Mouse (Mus musculus): ENCODE data around the gene Cacna1c.

Cacna1c gene

DNA sequence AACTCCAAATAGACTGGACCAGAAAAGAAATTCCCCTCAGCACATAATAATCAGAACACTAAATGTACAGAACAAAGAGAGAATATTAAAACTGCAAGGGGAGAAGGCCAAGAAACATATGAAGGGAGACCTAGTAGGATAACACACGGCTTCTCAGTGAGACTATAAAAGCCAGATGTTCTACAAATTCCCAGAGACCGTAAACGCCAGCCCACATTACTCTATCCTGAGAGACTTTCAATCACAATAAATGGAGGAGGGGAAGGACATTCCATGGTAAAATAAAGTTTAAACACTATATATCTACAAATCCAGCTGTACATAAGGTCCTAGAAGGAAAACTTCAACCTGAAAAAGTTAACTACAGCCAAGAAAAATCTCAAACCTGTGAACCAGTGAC, 185.3 kb downstream of the Cacna1c start:
- Histone ChIP-seq H3K4me1 (replicated peaks; ENCODE audit: low read depth, low read length) (no peaks in the 10 kb centered on the region), H3K9me3 (ENCODE audit: low read length) (no peaks in the 10 kb centered on the region), H3K4me3 (replicated peaks; ENCODE audit: low read length) (no peak overlapping the region), H3K36me3 (ENCODE audit: insufficient read depth, low read length) (no peaks in the 10 kb centered on the region), H3K27me3 (ENCODE audit: insufficient read depth, low read length) (no peaks in the 10 kb centered on the region)
- TF ChIP-seq CTCF (conservative IDR thresholded peaks at IDR 0.05; ENCODE audit: low read length): no peak
- TF ChIP-seq POU5F1 (IDR thresholded peaks at IDR 0.05; ENCODE audit: borderline replicate concordance, low read length): no peak
- no peak for TF ChIP-seq NANOG (IDR thresholded peaks at IDR 0.05; ENCODE audit: borderline replicate concordance, low read length)

DNA sequence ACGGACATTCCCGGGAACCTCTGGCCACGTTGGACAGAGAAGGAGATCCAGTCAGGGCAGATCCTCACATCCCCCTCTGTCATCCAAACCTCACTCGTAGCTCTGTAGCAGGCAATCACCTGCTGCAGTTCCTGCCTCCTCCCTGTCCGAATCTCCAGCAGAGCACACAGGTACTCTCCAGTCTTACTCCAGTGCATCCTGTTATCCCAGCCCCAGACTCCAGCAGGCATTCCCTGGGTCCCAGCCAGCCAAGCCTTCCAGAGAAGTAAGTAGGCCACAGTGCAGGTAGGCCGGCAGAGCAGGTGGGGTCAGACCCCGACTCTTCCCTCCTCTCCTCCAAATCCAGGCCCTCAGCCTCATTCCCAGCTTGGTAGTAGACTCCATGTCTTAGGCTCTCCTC, 186.7 kb downstream of the Cacna1c start:
- Histone ChIP-seq H3K4me3 (replicated peaks; ENCODE audit: low read length) (no peak overlapping the region), H3K9me3 (ENCODE audit: low read length) (no peaks in the 10 kb centered on the region), H3K4me1 (replicated peaks; ENCODE audit: low read depth, low read length) (no peaks in the 10 kb centered on the region), H3K36me3 (ENCODE audit: insufficient read depth, low read length) (no peaks in the 10 kb centered on the region), H3K27me3 (ENCODE audit: insufficient read depth, low read length) (no peaks in the 10 kb centered on the region)
- no peak for TF ChIP-seq CTCF (conservative IDR thresholded peaks at IDR 0.05; ENCODE audit: low read length)
- TF ChIP-seq POU5F1 (IDR thresholded peaks at IDR 0.05; ENCODE audit: borderline replicate concordance, low read length): no peak
- TF ChIP-seq NANOG (IDR thresholded peaks at IDR 0.05; ENCODE audit: borderline replicate concordance, low read length): no peak

DNA sequence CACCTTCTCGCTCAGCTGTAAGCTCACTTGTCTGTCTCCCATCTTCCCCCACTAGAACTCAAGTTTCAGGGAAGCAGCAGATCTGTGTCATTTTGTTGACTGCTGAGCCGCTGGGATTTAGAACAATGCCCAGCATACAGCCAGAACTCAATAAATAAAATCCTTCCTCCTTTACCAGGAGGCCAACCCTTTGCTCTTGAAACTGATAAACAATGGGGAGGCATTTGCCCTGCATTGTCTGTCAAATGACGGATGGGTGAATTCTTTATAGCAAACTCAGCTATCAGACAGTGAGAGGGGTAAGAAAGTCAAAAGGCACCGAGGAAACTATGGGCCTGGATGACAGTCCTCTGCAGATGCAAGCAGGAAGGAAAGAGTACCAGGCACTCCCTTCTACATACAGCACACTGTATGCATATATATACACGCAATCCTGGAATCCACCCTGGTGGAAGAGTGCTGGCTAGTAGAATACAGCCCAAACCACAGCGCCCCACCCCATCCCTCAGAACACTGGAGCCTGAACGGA, 187.5 kb downstream of the Cacna1c start:
- TF ChIP-seq CTCF (conservative IDR thresholded peaks at IDR 0.05; ENCODE audit: low read length) (no peak), POU5F1 (IDR thresholded peaks at IDR 0.05; ENCODE audit: borderline replicate concordance, low read length) (no peak), NANOG (IDR thresholded peaks at IDR 0.05; ENCODE audit: borderline replicate concordance, low read length) (no peak)
- H3K36me3 ChIP-seq (ENCODE audit: insufficient read depth, low read length): no peaks in the 10 kb centered on the region
- no peaks in the 10 kb centered on the region for H3K9me3 ChIP-seq (ENCODE audit: low read length)
- H3K27me3 ChIP-seq (ENCODE audit: insufficient read depth, low read length): no peaks in the 10 kb centered on the region
- H3K4me1 ChIP-seq (replicated peaks; ENCODE audit: low read depth, low read length): no peaks in the 10 kb centered on the region
- H3K4me3 ChIP-seq (replicated peaks; ENCODE audit: low read length): no peak overlapping the region

DNA sequence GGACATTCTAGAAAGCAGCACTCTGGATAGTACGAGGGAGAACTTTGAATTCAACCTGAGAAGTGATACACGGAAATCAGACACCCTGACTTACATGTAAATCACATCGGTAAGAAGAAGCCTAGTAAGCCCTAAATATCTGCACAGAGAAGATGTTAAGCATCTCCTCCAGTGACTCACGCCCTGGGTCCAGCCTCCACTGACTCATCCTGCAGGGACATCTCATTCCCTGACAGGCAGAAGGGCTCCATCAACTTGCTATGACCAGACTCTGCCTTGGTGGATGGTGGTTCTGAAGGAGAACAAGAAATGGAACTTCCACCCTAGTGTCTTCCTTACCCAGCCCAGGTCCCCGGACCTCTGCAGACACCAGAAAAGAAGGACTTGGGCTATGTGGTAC, 191.6 kb downstream of the Cacna1c start:
- TF ChIP-seq NANOG (IDR thresholded peaks at IDR 0.05; ENCODE audit: borderline replicate concordance, low read length): no peak
- no peak for TF ChIP-seq CTCF (conservative IDR thresholded peaks at IDR 0.05; ENCODE audit: low read length)
- no peak for TF ChIP-seq POU5F1 (IDR thresholded peaks at IDR 0.05; ENCODE audit: borderline replicate concordance, low read length)
- H3K36me3 ChIP-seq (ENCODE audit: insufficient read depth, low read length): no peaks in the 10 kb centered on the region
- 0 out of 2 replicates have a peak, but pooled peaks cover 9% of the 10 kb centered on the region for H3K9me3 ChIP-seq (ENCODE audit: low read length)
- no peaks in the 10 kb centered on the region for H3K4me1 ChIP-seq (replicated peaks; ENCODE audit: low read depth, low read length)
- H3K4me3 ChIP-seq (replicated peaks; ENCODE audit: low read length): no peak overlapping the region
- no peaks in the 10 kb centered on the region for H3K27me3 ChIP-seq (ENCODE audit: insufficient read depth, low read length)

DNA sequence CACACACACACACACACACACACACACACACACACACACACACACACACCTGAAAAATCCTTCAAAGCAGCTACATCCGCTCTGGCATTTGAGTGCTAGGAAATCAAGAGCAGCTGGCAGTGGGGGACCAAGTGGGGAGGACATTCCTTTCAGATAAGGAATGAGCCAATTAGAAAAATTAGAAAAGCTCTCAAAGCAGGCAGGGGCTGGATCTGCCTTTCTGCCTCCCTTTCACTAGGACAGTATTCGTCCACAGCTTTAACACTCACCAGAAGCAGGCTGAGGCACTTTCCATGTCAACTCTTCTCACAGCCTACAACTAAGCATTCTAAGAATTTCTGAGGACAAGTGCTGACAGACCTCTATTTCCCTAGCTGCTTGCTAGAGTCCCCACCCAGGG, 194.8 kb downstream of the Cacna1c start:
- Histone ChIP-seq H3K4me3 (replicated peaks; ENCODE audit: low read length) (no peak overlapping the region), H3K27me3 (ENCODE audit: insufficient read depth, low read length) (no peaks in the 10 kb centered on the region), H3K4me1 (replicated peaks; ENCODE audit: low read depth, low read length) (no peaks in the 10 kb centered on the region), H3K36me3 (ENCODE audit: insufficient read depth, low read length) (no peaks in the 10 kb centered on the region), H3K9me3 (ENCODE audit: low read length) (0 out of 2 replicates have a peak, but pooled peaks cover 9% of the 10 kb centered on the region)
- TF ChIP-seq POU5F1 (IDR thresholded peaks at IDR 0.05; ENCODE audit: borderline replicate concordance, low read length) (no peak), CTCF (conservative IDR thresholded peaks at IDR 0.05; ENCODE audit: low read length) (no peak), NANOG (IDR thresholded peaks at IDR 0.05; ENCODE audit: borderline replicate concordance, low read length) (no peak)

DNA sequence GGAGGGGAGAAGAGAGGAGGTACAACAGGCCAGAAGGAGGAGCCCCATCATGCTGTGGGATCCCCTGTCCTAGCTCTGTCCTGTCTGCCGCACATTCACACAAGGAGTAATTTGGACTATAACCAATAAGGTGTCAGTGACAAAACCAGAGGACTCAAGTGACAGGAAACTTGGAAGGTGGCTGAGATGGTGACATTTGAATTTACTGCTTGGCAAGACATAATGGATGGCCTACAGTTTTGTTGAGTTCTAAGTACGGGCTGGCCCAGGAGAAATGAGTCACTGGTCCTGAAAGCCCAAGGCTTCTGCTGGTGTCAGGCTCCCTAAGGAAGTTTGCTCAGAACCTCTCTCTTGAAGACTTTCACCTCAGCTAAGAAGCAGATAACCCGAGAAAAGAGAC, 196.0 kb downstream of the Cacna1c start:
- no peak for TF ChIP-seq NANOG (IDR thresholded peaks at IDR 0.05; ENCODE audit: borderline replicate concordance, low read length)
- TF ChIP-seq CTCF (conservative IDR thresholded peaks at IDR 0.05; ENCODE audit: low read length): no peak
- TF ChIP-seq POU5F1 (IDR thresholded peaks at IDR 0.05; ENCODE audit: borderline replicate concordance, low read length): no peak
- Histone ChIP-seq H3K27me3 (ENCODE audit: insufficient read depth, low read length) (no peaks in the 10 kb centered on the region), H3K4me1 (replicated peaks; ENCODE audit: low read depth, low read length) (no peaks in the 10 kb centered on the region), H3K9me3 (ENCODE audit: low read length) (0 out of 2 replicates have a peak, but pooled peaks cover 9% of the 10 kb centered on the region), H3K4me3 (replicated peaks; ENCODE audit: low read length) (no peak overlapping the region), H3K36me3 (ENCODE audit: insufficient read depth, low read length) (no peaks in the 10 kb centered on the region)

DNA sequence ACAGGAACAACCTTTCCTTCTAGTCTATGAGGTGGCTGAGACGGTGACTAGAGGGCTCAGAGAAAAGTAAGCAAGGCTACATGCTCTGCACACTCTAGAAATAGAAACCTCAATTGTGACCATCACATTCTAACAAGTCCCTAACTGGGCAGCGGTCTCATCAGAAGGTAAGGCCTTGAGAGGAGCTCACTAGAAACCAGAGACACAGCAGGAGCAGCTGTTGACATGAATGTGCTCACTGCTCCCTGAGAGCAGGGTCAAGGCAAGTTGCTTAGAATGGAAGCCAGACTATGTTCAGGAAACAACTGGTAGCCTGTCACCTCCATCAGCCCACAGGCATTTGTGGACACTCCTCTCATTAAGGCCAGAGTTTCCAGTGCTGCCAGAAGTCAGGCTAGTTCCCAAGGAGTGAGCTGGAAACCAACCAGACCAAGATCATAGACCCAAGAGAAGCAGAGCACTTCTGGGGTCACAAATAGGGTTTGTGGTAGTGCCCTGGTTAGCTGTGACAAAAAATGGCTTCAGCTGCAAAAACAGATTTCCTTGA, 196.8 kb downstream of the Cacna1c start:
- H3K36me3 ChIP-seq (ENCODE audit: insufficient read depth, low read length): no peaks in the 10 kb centered on the region
- H3K4me3 ChIP-seq (replicated peaks; ENCODE audit: low read length): no peak overlapping the region
- no peaks in the 10 kb centered on the region for H3K4me1 ChIP-seq (replicated peaks; ENCODE audit: low read depth, low read length)
- TF ChIP-seq NANOG (IDR thresholded peaks at IDR 0.05; ENCODE audit: borderline replicate concordance, low read length) (no peak), POU5F1 (IDR thresholded peaks at IDR 0.05; ENCODE audit: borderline replicate concordance, low read length) (no peak), CTCF (conservative IDR thresholded peaks at IDR 0.05; ENCODE audit: low read length) (no peak)
- H3K9me3 ChIP-seq (ENCODE audit: low read length): 0 out of 2 replicates have a peak, but pooled peaks cover 9% of the 10 kb centered on the region
- no peaks in the 10 kb centered on the region for H3K27me3 ChIP-seq (ENCODE audit: insufficient read depth, low read length)

DNA sequence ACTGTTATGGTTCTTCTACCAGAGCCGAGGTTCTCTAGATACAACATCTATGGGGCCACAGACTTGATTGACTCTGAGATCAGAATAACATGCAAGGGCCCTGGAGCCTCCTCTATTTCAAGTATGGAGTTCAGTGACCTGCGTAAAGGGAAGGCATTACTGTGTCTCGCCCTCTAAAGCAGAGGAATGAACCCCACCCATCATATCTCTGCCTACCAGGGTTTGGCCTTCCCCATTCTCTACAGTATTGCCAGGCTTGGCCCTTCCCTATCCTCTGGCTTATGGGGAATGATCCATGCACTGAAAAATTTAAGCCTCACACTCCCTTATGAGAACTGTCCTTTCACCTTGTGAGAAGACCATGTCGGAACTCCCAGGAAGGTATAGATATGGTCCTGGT, 198.8 kb downstream of the Cacna1c start:
- TF ChIP-seq NANOG (IDR thresholded peaks at IDR 0.05; ENCODE audit: borderline replicate concordance, low read length) (no peak), CTCF (conservative IDR thresholded peaks at IDR 0.05; ENCODE audit: low read length) (no peak), POU5F1 (IDR thresholded peaks at IDR 0.05; ENCODE audit: borderline replicate concordance, low read length) (no peak)
- H3K4me3 ChIP-seq (replicated peaks; ENCODE audit: low read length): no peak overlapping the region
- no peaks in the 10 kb centered on the region for H3K4me1 ChIP-seq (replicated peaks; ENCODE audit: low read depth, low read length)
- no peaks in the 10 kb centered on the region for H3K36me3 ChIP-seq (ENCODE audit: insufficient read depth, low read length)
- peaks cover 8% of the 10 kb centered on the region; the same call in 1 of the 2 replicates for H3K9me3 ChIP-seq (ENCODE audit: low read length)
- H3K27me3 ChIP-seq (ENCODE audit: insufficient read depth, low read length): no peaks in the 10 kb centered on the region
